Mouse (Mus musculus): ENCODE data around the gene Opcml. TPM values are rescaled to one million over a fixed set of nuclear protein-coding genes. Genes with fewer than 3 reads are reported as not detected.

Gene Opcml
- polyA plus RNA-seq, 1 experiment: 0.04 TPM

DNA sequence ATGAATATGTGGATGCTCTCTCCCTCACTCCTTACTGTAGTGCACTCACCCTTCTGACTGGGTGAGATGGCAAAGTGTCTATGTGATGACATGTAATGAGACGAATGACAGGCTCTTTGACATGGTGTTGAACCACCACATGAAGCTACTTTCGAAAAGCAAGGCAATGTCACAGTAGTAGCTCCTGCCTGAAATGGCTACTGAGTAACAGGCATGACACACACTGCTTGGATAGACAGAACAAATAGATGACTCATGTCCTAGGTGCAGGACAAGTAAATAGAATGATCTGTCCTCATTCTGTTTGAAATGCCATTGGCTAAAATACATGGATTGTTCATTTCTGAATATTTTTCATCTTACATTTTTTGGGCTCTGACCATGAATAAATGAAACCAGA is 488.0 kb downstream of the Opcml start:
- no peak overlapping the region for H3K4me3 ChIP-seq (ENCODE audit: low read depth, low read length)
- no peaks in the 10 kb centered on the region for H3K27me3 ChIP-seq (ENCODE audit: control insufficient read depth, insufficient read depth, low read length)
- no peaks in the 10 kb centered on the region for H3K36me3 ChIP-seq (ENCODE audit: control insufficient read depth, insufficient read depth, low read length)
- no peaks in the 10 kb centered on the region for H3K4me1 ChIP-seq (ENCODE audit: control insufficient read depth, insufficient read depth, insufficient read length, low read length)
- no peak overlapping the region for H3K27ac ChIP-seq (ENCODE audit: insufficient read depth, low read depth, low read length)
- 84% methylated on average over 2 of the region's 2 CpGs for WGBS
- no peak for TF ChIP-seq CTCF (IDR thresholded peaks at IDR 0.05; ENCODE audit: extremely low read depth, insufficient read length, insufficient replicate concordance, low read depth, low read length)
- TF ChIP-seq POLR2A (IDR thresholded peaks at IDR 0.05; ENCODE audit: low read depth, low read length): no peak

DNA sequence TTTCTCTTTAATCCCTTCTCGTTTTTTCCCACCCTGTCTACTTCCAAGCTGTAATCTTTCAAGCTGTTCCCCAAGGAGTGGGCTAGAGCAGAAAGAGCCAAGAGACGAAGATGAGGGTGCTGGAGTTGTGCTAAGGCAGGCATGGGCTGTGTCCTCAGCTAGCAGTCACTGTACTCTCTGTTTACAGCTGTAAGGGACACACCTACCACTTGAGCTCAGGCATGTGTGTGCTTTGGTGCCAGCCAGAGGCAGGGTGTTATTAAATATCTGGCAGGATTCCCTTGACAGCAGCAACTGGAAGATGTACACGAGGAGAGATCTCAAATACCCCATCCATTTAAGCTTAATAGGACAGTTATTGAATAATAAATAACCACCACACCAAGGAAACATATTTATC is 490.4 kb downstream of the Opcml start:
- H3K4me1 ChIP-seq (ENCODE audit: control insufficient read depth, insufficient read depth, insufficient read length, low read length): no peaks in the 10 kb centered on the region
- no peaks in the 10 kb centered on the region for H3K36me3 ChIP-seq (ENCODE audit: control insufficient read depth, insufficient read depth, low read length)
- H3K4me3 ChIP-seq (ENCODE audit: low read depth, low read length): no peak overlapping the region
- WGBS: 37% methylated on average over 3 of the region's 3 CpGs
- H3K27me3 ChIP-seq (ENCODE audit: control insufficient read depth, insufficient read depth, low read length): no peaks in the 10 kb centered on the region
- no peak for TF ChIP-seq POLR2A (IDR thresholded peaks at IDR 0.05; ENCODE audit: low read depth, low read length)
- TF ChIP-seq CTCF (IDR thresholded peaks at IDR 0.05; ENCODE audit: extremely low read depth, insufficient read length, insufficient replicate concordance, low read depth, low read length): no peak
- H3K27ac ChIP-seq (ENCODE audit: insufficient read depth, low read depth, low read length): no peak overlapping the region

DNA sequence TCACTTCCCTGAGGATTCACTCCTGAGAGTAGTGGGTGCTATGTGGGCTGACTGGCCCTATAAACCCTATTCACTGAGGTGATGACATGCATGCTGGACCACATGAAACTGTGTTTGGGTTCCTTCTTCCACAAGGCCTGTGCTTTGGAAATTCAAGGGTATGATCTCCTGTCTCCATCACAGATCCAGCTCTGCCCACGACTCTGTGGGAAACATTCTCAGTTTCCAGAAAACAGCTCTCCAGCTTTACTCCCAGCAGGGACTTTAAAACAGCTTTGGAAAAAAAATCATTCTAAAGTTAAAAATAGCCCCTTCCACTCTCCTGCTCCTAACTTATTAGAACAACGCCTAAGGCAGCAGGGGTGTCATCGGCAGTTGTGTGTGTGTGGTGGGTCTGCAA is 491.0 kb downstream of the Opcml start:
- 71% methylated on average over 3 of the region's 3 CpGs for WGBS
- no peaks in the 10 kb centered on the region for H3K4me1 ChIP-seq (ENCODE audit: control insufficient read depth, insufficient read depth, insufficient read length, low read length)
- H3K27me3 ChIP-seq (ENCODE audit: control insufficient read depth, insufficient read depth, low read length): no peaks in the 10 kb centered on the region
- no peak overlapping the region for H3K27ac ChIP-seq (ENCODE audit: insufficient read depth, low read depth, low read length)
- no peak for TF ChIP-seq CTCF (IDR thresholded peaks at IDR 0.05; ENCODE audit: extremely low read depth, insufficient read length, insufficient replicate concordance, low read depth, low read length)
- no peak for TF ChIP-seq POLR2A (IDR thresholded peaks at IDR 0.05; ENCODE audit: low read depth, low read length)
- H3K36me3 ChIP-seq (ENCODE audit: control insufficient read depth, insufficient read depth, low read length): no peaks in the 10 kb centered on the region
- H3K4me3 ChIP-seq (ENCODE audit: low read depth, low read length): no peak overlapping the region

DNA sequence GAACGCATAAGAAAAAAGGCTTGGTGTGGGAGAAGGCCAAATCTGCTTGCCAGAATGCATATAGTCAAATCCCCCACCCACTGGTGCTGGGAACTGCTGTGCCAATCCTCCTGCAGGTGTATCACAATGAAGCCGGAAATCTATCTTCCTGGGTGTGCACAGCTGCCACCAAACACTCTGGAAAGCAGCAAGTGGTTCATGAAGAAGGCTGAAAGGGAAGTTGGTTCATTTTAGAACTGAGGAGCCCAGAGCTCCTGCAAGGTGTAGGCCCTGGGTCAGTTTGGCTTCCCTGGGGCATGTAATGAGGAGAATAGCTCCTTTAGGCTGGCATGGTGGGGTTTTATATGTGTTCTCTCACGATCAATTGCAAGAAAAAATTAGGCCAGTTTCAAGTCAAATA is 494.4 kb downstream of the Opcml start:
- Histone ChIP-seq H3K27ac (ENCODE audit: insufficient read depth, low read depth, low read length) (no peak overlapping the region), H3K4me3 (ENCODE audit: low read depth, low read length) (no peak overlapping the region), H3K36me3 (ENCODE audit: control insufficient read depth, insufficient read depth, low read length) (no peaks in the 10 kb centered on the region), H3K4me1 (ENCODE audit: control insufficient read depth, insufficient read depth, insufficient read length, low read length) (no peaks in the 10 kb centered on the region), H3K27me3 (ENCODE audit: control insufficient read depth, insufficient read depth, low read length) (no peaks in the 10 kb centered on the region)
- WGBS: 82% methylated on average over 3 of the region's 3 CpGs
- TF ChIP-seq CTCF (IDR thresholded peaks at IDR 0.05; ENCODE audit: extremely low read depth, insufficient read length, insufficient replicate concordance, low read depth, low read length): no peak
- TF ChIP-seq POLR2A (IDR thresholded peaks at IDR 0.05; ENCODE audit: low read depth, low read length): no peak

DNA sequence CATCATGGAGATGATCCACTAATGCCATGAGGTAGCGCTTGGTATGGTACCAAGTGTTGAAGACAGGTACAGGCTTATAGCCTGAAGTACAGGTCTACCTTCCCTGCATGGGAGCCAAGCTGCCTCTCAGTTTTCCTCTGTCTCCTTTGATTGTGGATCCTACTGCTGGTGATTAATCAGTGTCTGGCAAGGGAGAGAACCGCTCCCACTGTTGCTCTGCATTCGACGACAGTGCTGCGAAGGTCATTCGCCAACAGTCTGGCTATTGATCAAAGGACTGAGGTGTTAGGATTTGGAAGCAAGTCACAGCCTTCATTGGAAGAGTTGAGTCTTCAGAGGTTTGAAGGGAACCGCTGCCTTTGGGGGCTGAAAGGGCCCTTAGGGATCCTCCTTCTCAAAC is 495.8 kb downstream of the Opcml start:
- Histone ChIP-seq H3K27ac (ENCODE audit: insufficient read depth, low read depth, low read length) (no peak overlapping the region), H3K27me3 (ENCODE audit: control insufficient read depth, insufficient read depth, low read length) (no peaks in the 10 kb centered on the region), H3K36me3 (ENCODE audit: control insufficient read depth, insufficient read depth, low read length) (no peaks in the 10 kb centered on the region), H3K4me1 (ENCODE audit: control insufficient read depth, insufficient read depth, insufficient read length, low read length) (no peaks in the 10 kb centered on the region), H3K4me3 (ENCODE audit: low read depth, low read length) (no peak overlapping the region)
- TF ChIP-seq POLR2A (IDR thresholded peaks at IDR 0.05; ENCODE audit: low read depth, low read length): no peak
- no peak for TF ChIP-seq CTCF (IDR thresholded peaks at IDR 0.05; ENCODE audit: extremely low read depth, insufficient read length, insufficient replicate concordance, low read depth, low read length)
- 68% methylated on average over 7 of the region's 7 CpGs for WGBS

DNA sequence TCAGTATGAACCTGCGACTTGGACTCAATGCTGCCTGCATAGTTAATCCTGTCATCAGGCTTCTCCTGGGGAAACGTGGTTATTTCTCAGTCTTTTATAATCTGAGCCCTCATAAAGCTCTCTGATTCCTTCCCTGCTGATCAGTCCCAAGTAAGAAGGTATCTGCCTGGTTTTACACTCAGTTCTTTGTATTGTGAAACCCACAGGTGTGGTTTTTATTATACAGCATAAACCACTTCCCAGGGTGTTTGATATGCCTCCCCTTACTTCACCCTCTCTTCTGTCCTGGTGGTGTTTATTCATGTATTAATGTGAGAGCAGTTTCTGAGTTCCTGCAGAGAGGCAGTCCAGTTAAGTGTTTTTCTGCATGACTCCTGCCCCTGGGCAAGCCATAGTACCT is 496.9 kb downstream of the Opcml start:
- no peaks in the 10 kb centered on the region for H3K27me3 ChIP-seq (ENCODE audit: control insufficient read depth, insufficient read depth, low read length)
- H3K27ac ChIP-seq (ENCODE audit: insufficient read depth, low read depth, low read length): no peak overlapping the region
- TF ChIP-seq CTCF (IDR thresholded peaks at IDR 0.05; ENCODE audit: extremely low read depth, insufficient read length, insufficient replicate concordance, low read depth, low read length) (no peak), POLR2A (IDR thresholded peaks at IDR 0.05; ENCODE audit: low read depth, low read length) (no peak)
- no peaks in the 10 kb centered on the region for H3K36me3 ChIP-seq (ENCODE audit: control insufficient read depth, insufficient read depth, low read length)
- H3K4me1 ChIP-seq (ENCODE audit: control insufficient read depth, insufficient read depth, insufficient read length, low read length): no peaks in the 10 kb centered on the region
- WGBS: 32% methylated on average over 2 of the region's 2 CpGs
- H3K4me3 ChIP-seq (ENCODE audit: low read depth, low read length): no peak overlapping the region

DNA sequence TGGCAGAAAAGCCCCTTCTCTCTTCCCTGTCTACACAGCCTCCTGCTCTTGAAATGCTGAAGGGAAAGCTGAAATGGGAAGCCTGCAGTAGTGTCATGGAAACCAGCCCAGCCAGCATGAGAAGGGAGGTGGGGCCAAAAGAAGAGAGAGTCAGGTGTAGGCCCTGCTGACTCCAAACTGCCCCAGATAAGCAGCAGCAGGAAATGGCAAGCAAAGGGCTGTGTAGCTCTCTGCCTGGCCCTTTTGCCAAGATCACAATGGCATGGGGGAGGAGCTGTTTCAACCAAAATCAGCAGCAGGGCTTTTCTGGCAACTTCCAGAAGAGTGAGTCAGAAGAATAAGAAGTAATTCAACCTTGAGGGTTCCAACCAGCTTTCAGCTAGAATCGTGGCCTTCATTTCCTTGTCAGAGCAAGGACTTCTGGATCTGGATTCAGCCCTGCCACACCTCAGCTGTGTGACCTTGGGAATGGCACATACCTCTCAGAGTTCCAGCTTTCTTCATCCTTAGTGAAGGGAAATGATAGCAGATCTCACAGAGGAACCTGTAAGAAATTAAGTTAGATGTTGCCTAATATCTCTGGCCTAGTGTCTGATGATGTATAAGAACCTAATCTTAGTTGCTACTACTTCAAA is 499.2 kb downstream of the Opcml start:
- Histone ChIP-seq H3K27me3 (ENCODE audit: control insufficient read depth, insufficient read depth, low read length) (no peaks in the 10 kb centered on the region), H3K4me3 (ENCODE audit: low read depth, low read length) (no peak overlapping the region), H3K4me1 (ENCODE audit: control insufficient read depth, insufficient read depth, insufficient read length, low read length) (no peaks in the 10 kb centered on the region), H3K27ac (ENCODE audit: insufficient read depth, low read depth, low read length) (no peak overlapping the region), H3K36me3 (ENCODE audit: control insufficient read depth, insufficient read depth, low read length) (no peaks in the 10 kb centered on the region)
- WGBS: 13% methylated on average over 1 of the region's 1 CpGs
- TF ChIP-seq CTCF (IDR thresholded peaks at IDR 0.05; ENCODE audit: extremely low read depth, insufficient read length, insufficient replicate concordance, low read depth, low read length): no peak
- no peak for TF ChIP-seq POLR2A (IDR thresholded peaks at IDR 0.05; ENCODE audit: low read depth, low read length)

All from small intestine, adult 2 months (tissue).